Mouse (Mus musculus) c-Kit-positive CD71-negative TER-119-negative erythroid progenitor cells, embryonic 14.5 days (primary cell): ENCODE results near the gene Abhd8.
"Not testable (repeated sequence)": the region's sequence is repeated elsewhere in the genome, so short reads cannot be mapped to it uniquely, and the experiment has no call there.

Experiments
- DNase-seq: peaks from one replicate; pipeline ENCODE4 v3.0.0-alpha.2; 2013; ENCODE audit warnings: low read depth

Abhd8 gene

GRCm38 (mm10) chr8:71460716-71461115, 2.7 kb downstream of the Abhd8 start:
- DNase-seq = no peak

- no peak for DNase-seq
Observed at GRCm38 (mm10) chr8:71457659-71458270, 5.7 kb downstream of the Abhd8 start.

- DNase-seq = no peak
Observed at GRCm38 (mm10) chr8:71456906-71457305, 6.5 kb downstream of the Abhd8 start.

- DNase-seq = no peak
Observed at GRCm38 (mm10) chr8:71454668-71455067, 8.8 kb downstream of the Abhd8 start.

- DNase-seq = no peak
Observed at GRCm38 (mm10) chr8:71452669-71453068, 10.8 kb downstream of the Abhd8 start.

- DNase-seq = no peak
Observed at GRCm38 (mm10) chr8:71451777-71452176, 11.7 kb downstream of the Abhd8 start.

- no peak for DNase-seq
Observed at GRCm38 (mm10) chr8:71451337-71451736, 12.1 kb downstream of the Abhd8 start.

GRCm38 (mm10) chr8:71445096-71445495, 18.4 kb downstream of the Abhd8 start:
- no peak for DNase-seq

GRCm38 (mm10) chr8:71441404-71441803, 22.1 kb downstream of the Abhd8 start:
- peak; percentile 60 for DNase-seq

- no peak for DNase-seq
Observed at GRCm38 (mm10) chr8:71437041-71437440, 26.4 kb downstream of the Abhd8 start.

- not testable (repeated sequence) for DNase-seq
Observed at GRCm38 (mm10) chr8:71432935-71433334, 30.5 kb downstream of the Abhd8 start.

GRCm38 (mm10) chr8:71422121-71422520, 41.3 kb downstream of the Abhd8 start:
- DNase-seq = no peak

GRCm38 (mm10) chr8:71411535-71412273, 51.8 kb downstream of the Abhd8 start:
- no peak for DNase-seq

- no peak for DNase-seq
Observed at GRCm38 (mm10) chr8:71408231-71408630, 55.2 kb downstream of the Abhd8 start.

- DNase-seq = no peak
Observed at GRCm38 (mm10) chr8:71407441-71407840, 56.0 kb downstream of the Abhd8 start.
